Mouse (Mus musculus) MEL (cell line): ENCODE data around the gene Plk4. TPM values are rescaled to one million over a fixed set of nuclear protein-coding genes. Genes with fewer than 3 reads are reported as not detected.

Source experiments
- DNase-seq: peaks from one replicate; pipeline ENCODE4 v3.0.0; 2011; ENCODE audit warnings: low read depth, low spot score
- H3K27ac ChIP-seq: 2 replicates; pipeline ENCODE4 v1.5.1; 2012; ENCODE audit warnings: low read depth, mild to moderate bottlenecking, control low read depth, low read length, moderate library complexity; ENCODE audit not compliant: control insufficient read depth
- H3K27me3 ChIP-seq, 2 experiments: fragments of 150-350 bp in 1 of 2; sonication (generic) in 1 of 2; 2 replicates each; pipeline ENCODE4 v1.6.1; 2012; ENCODE audit warnings: low read length in 2 of 2, mild to moderate bottlenecking in 2 of 2, improper control_type of control experiment in 1 of 2, moderate library complexity in 1 of 2; ENCODE audit not compliant: insufficient read depth in 2 of 2, control insufficient read depth in 1 of 2
- H3K36me3 ChIP-seq, 2 experiments: 2 replicates each; pipeline ENCODE4 v1.6.1; 2012 to 2014; ENCODE audit warnings: low read length in 2 of 2, improper control_type of control experiment in 1 of 2, inconsistent platforms in 1 of 2, mild to moderate bottlenecking in 1 of 2; ENCODE audit not compliant: insufficient read depth in 2 of 2, control insufficient read depth in 1 of 2
- H3K4me1 ChIP-seq, 2 experiments: fragments of 150-350 bp in 1 of 2; sonication (generic) in 1 of 2; 2 replicates each; pipeline ENCODE4 v1.6.1; 2012; ENCODE audit warnings: low read length in 2 of 2, improper control_type of control experiment in 1 of 2, mild to moderate bottlenecking in 1 of 2; ENCODE audit not compliant: insufficient read depth in 2 of 2, control insufficient read depth in 1 of 2
- H3K4me3 ChIP-seq, 2 experiments: fragments of 150-350 bp in 1 of 2; sonication (generic) in 1 of 2; 2 replicates each; pipeline ENCODE4 v1.5.1; 2012; ENCODE audit warnings: low read depth in 2 of 2, low read length in 2 of 2, mild to moderate bottlenecking in 2 of 2, moderate library complexity in 2 of 2, control low read depth in 1 of 2, improper control_type of control experiment in 1 of 2; ENCODE audit not compliant: control insufficient read depth in 1 of 2, insufficient read depth in 1 of 2
- H3K79me2 ChIP-seq: 2 replicates; pipeline ENCODE4 v1.6.1; 2012; ENCODE audit warnings: mild to moderate bottlenecking, low read length, moderate library complexity; ENCODE audit not compliant: control insufficient read depth, poor library complexity, insufficient read depth
- H3K9ac ChIP-seq: 2 replicates; pipeline ENCODE4 v1.6.1; 2012; ENCODE audit warnings: low read depth, mild to moderate bottlenecking, control low read depth, low read length, moderate library complexity; ENCODE audit not compliant: control insufficient read depth, poor library complexity, severe bottlenecking
- H3K9me3 ChIP-seq: fragments of 150-350 bp; sonication (generic); replicated peaks from 2 replicates; pipeline ENCODE4 v1.6.1; 2012; ENCODE audit warnings: mild to moderate bottlenecking, low read length, improper control_type of control experiment, moderate library complexity; ENCODE audit not compliant: insufficient read depth
- BHLHE40 ChIP-seq: IDR thresholded peaks from 2 replicates; pipeline ENCODE4 v1.6.1; 2012; ENCODE audit warnings: low read depth, mild to moderate bottlenecking, inconsistent platforms, low read length, improper control_type of control experiment, borderline replicate concordance
- CHD1 ChIP-seq: IDR thresholded peaks from 2 replicates; pipeline ENCODE4 v1.6.1; 2012; ENCODE audit warnings: low read depth, mild to moderate bottlenecking, inconsistent platforms, low read length, improper control_type of control experiment
- CHD2 ChIP-seq: IDR thresholded peaks from 2 replicates; pipeline ENCODE4 v1.6.1; 2011; ENCODE audit warnings: low read length, improper control_type of control experiment
- CTCF ChIP-seq, 3 experiments: IDR thresholded peaks in 2 of 3; conservative IDR thresholded peaks in 1 of 3; 2 replicates each; pipeline ENCODE4 v1.5.1; 2011 to 2012; ENCODE audit warnings: low read length in 3 of 3, low read depth in 2 of 3, mild to moderate bottlenecking in 2 of 3, improper control_type of control experiment in 1 of 3, inconsistent platforms in 1 of 3, mixed read lengths in 1 of 3, moderate library complexity in 1 of 3; ENCODE audit not compliant: control insufficient read depth in 1 of 3, insufficient read depth in 1 of 3, poor library complexity in 1 of 3, severe bottlenecking in 1 of 3
- E2F4 ChIP-seq: IDR thresholded peaks from 2 replicates; pipeline ENCODE4 v1.6.1; 2011; ENCODE audit warnings: low read depth, low read length, improper control_type of control experiment, borderline replicate concordance
- ELF1 ChIP-seq: IDR thresholded peaks from 2 replicates; pipeline ENCODE4 v1.6.1; 2014; ENCODE audit warnings: low read depth, mild to moderate bottlenecking, inconsistent platforms, low read length, improper control_type of control experiment, moderate library complexity
- EP300 ChIP-seq, 2 experiments: IDR thresholded peaks; 2 replicates each; pipeline ENCODE4 v1.6.1; 2011; ENCODE audit warnings: improper control_type of control experiment in 2 of 2, low read length in 2 of 2, low read depth in 1 of 2, mild to moderate bottlenecking in 1 of 2
- ETS1 ChIP-seq: IDR thresholded peaks from 2 replicates; pipeline ENCODE4 v1.6.1; 2012; ENCODE audit warnings: low read depth, mild to moderate bottlenecking, inconsistent platforms, low read length, improper control_type of control experiment, moderate library complexity
- GABPA ChIP-seq: IDR thresholded peaks from 2 replicates; pipeline ENCODE4 v1.6.1; 2012; ENCODE audit warnings: low read depth, mild to moderate bottlenecking, inconsistent platforms, low read length, improper control_type of control experiment, moderate library complexity
- GATA1 ChIP-seq: IDR thresholded peaks from 2 replicates; pipeline ENCODE4 v1.6.1; 2011; ENCODE audit warnings: low read depth, low read length, improper control_type of control experiment
- HCFC1 ChIP-seq: IDR thresholded peaks from 2 replicates; pipeline ENCODE4 v1.6.1; 2012; ENCODE audit warnings: low read depth, mild to moderate bottlenecking, inconsistent platforms, low read length, improper control_type of control experiment, moderate library complexity
- JUND ChIP-seq: IDR thresholded peaks from 2 replicates; pipeline ENCODE4 v1.6.1; 2011; ENCODE audit warnings: low read depth, mild to moderate bottlenecking, improper control_type of control experiment, low read length
- MAX ChIP-seq: IDR thresholded peaks from 2 replicates; pipeline ENCODE4 v1.6.1; 2011; ENCODE audit warnings: low read length, improper control_type of control experiment
- MAZ ChIP-seq: IDR thresholded peaks from 2 replicates; pipeline ENCODE4 v1.6.1; 2012; ENCODE audit warnings: low read depth, mild to moderate bottlenecking, inconsistent platforms, low read length, improper control_type of control experiment
- MEF2A ChIP-seq: IDR thresholded peaks from 2 replicates; pipeline ENCODE4 v1.6.1; 2014; ENCODE audit warnings: low read depth, mild to moderate bottlenecking, inconsistent platforms, low read length, improper control_type of control experiment; ENCODE audit not compliant: poor library complexity, insufficient replicate concordance, severe bottlenecking; ENCODE audit errors: extremely low read depth
- MXI1 ChIP-seq: IDR thresholded peaks from 2 replicates; pipeline ENCODE4 v1.6.1; 2011; ENCODE audit warnings: mild to moderate bottlenecking, low read depth, low read length, improper control_type of control experiment
- MYB ChIP-seq: IDR thresholded peaks from 2 replicates; pipeline ENCODE4 v1.6.1; 2011; ENCODE audit warnings: mild to moderate bottlenecking, low read depth, low read length, improper control_type of control experiment
- MYC ChIP-seq: IDR thresholded peaks from 2 replicates; pipeline ENCODE4 v1.6.1; 2011; ENCODE audit warnings: low read depth, mild to moderate bottlenecking, low read length, improper control_type of control experiment, moderate library complexity
- NELFE ChIP-seq: IDR thresholded peaks from 2 replicates; pipeline ENCODE4 v1.6.1; 2011; ENCODE audit warnings: low read depth, low read length, improper control_type of control experiment
- NRF1 ChIP-seq: IDR thresholded peaks from 2 replicates; pipeline ENCODE4 v1.6.1; 2014; ENCODE audit warnings: low read depth, mild to moderate bottlenecking, inconsistent platforms, low read length, improper control_type of control experiment, moderate library complexity; ENCODE audit not compliant: poor library complexity, insufficient read depth, severe bottlenecking
- POLR2AphosphoS2 ChIP-seq: IDR thresholded peaks from 2 replicates; pipeline ENCODE4 v1.6.1; 2011; ENCODE audit warnings: low read length, improper control_type of control experiment
- POLR2AphosphoS5 ChIP-seq: IDR thresholded peaks from 2 replicates; pipeline ENCODE4 v1.6.1; 2012; ENCODE audit warnings: low read depth, borderline replicate concordance, mild to moderate bottlenecking, inconsistent platforms, low read length, moderate library complexity, mixed read lengths
- RAD21 ChIP-seq: IDR thresholded peaks from 2 replicates; pipeline ENCODE4 v1.6.1; 2011; ENCODE audit warnings: mild to moderate bottlenecking, low read depth, low read length, improper control_type of control experiment
- RCOR1 ChIP-seq: IDR thresholded peaks from 2 replicates; pipeline ENCODE4 v1.6.1; 2012; ENCODE audit warnings: low read depth, mild to moderate bottlenecking, inconsistent platforms, low read length, improper control_type of control experiment
- SIN3A ChIP-seq: IDR thresholded peaks from 2 replicates; pipeline ENCODE4 v1.6.1; 2012; ENCODE audit warnings: low read length, improper control_type of control experiment, inconsistent platforms
- SMC3 ChIP-seq: IDR thresholded peaks from 2 replicates; pipeline ENCODE4 v1.6.1; 2011; ENCODE audit warnings: low read depth, low read length, improper control_type of control experiment
- TAL1 ChIP-seq: IDR thresholded peaks from 2 replicates; pipeline ENCODE4 v1.6.1; 2012; ENCODE audit warnings: mild to moderate bottlenecking, inconsistent platforms, low read length, moderate library complexity, mixed read lengths
- TCF12 ChIP-seq: IDR thresholded peaks from 2 replicates; pipeline ENCODE4 v1.6.1; 2014; ENCODE audit warnings: low read depth, mild to moderate bottlenecking, inconsistent platforms, low read length, improper control_type of control experiment, moderate library complexity
- USF1 ChIP-seq: IDR thresholded peaks from 2 replicates; pipeline ENCODE4 v1.6.1; 2014; ENCODE audit warnings: low read depth, mild to moderate bottlenecking, inconsistent platforms, low read length, improper control_type of control experiment, moderate library complexity
- USF2 ChIP-seq, 2 experiments: IDR thresholded peaks; 2 replicates each; pipeline ENCODE4 v1.6.1; 2011 to 2012; ENCODE audit warnings: improper control_type of control experiment in 2 of 2, low read length in 2 of 2, borderline replicate concordance in 1 of 2, inconsistent platforms in 1 of 2, low read depth in 1 of 2, mild to moderate bottlenecking in 1 of 2; ENCODE audit not compliant: insufficient read depth in 1 of 2
- ZC3H11A ChIP-seq: IDR thresholded peaks from 2 replicates; pipeline ENCODE4 v1.6.1; 2012; ENCODE audit warnings: low read depth, mild to moderate bottlenecking, inconsistent platforms, low read length, improper control_type of control experiment
- ZKSCAN1 ChIP-seq: IDR thresholded peaks from 2 replicates; pipeline ENCODE4 v1.6.1; 2012; ENCODE audit warnings: low read depth, mild to moderate bottlenecking, inconsistent platforms, low read length, improper control_type of control experiment, moderate library complexity
- ZMIZ1 ChIP-seq: IDR thresholded peaks from 2 replicates; pipeline ENCODE4 v1.6.1; 2012; ENCODE audit warnings: low read depth, mild to moderate bottlenecking, inconsistent platforms, low read length, improper control_type of control experiment, moderate library complexity
- ZNF384 ChIP-seq: IDR thresholded peaks from 2 replicates; pipeline ENCODE4 v1.6.1; 2012; ENCODE audit warnings: low read depth, mild to moderate bottlenecking, inconsistent platforms, low read length, improper control_type of control experiment
- polyA plus RNA-seq, 2 experiments: library from polyadenylated mRNA; stranded (reverse) in 1 of 2; unstranded in 1 of 2; fragments of >175 nt in 1 of 2; fragments of >200 nt in 1 of 2; gene quantifications; 2 replicates each; pipeline versions ENCODE4 v1.2.1 to v1.2.4; 2012; ENCODE audit warnings: low replicate concordance in 2 of 2, low read depth in 1 of 2; ENCODE audit not compliant: insufficient read length in 2 of 2, insufficient read depth in 1 of 2, missing spikeins in 1 of 2
- total RNA-seq: library from RNA; depleted of rRNA; stranded (reverse); fragments of 300-350 nt; gene quantifications from 2 replicates; pipeline ENCODE4 v1.2.3, GENCODE M21; 2012

The Plk4 gene
- total and polyA plus RNA-seq, 3 experiments, result 57.6 to 381 (median 60.3) TPM

GRCm38 (mm10) chr3:40800373-40800823 lies 579 bp downstream of the Plk4 start:
- peaks cover 34 to 36% of the 10 kb centered on the region in 2 experiments for H3K36me3 ChIP-seq
- peaks cover 29% of the 10 kb centered on the region for H3K79me2 ChIP-seq
- H3K4me3 ChIP-seq, result peak overlapping the region; percentile 80 to 87
- peak overlapping the region; percentile 97 for H3K9ac ChIP-seq
- H3K27ac ChIP-seq, result peak overlapping the region; percentile 59
- no peaks in the 10 kb centered on the region for H3K9me3 ChIP-seq
- H3K27me3 ChIP-seq, result no peaks in the 10 kb centered on the region
- H3K4me1 ChIP-seq, result peaks cover 2 to 15% of the 10 kb centered on the region in 2 experiments; a peak in 2 of 4 replicates
- peak; percentile 21; the same call in 1 of the 2 replicates for TF ChIP-seq MAX
- no peak for TF ChIP-seq USF1
- TF ChIP-seq GABPA, result no peak
- no peak for TF ChIP-seq ETS1
- no peak for TF ChIP-seq ZC3H11A
- no peak for TF ChIP-seq MYB
- no peak for TF ChIP-seq ZNF384
- no peak for TF ChIP-seq MEF2A
- TF ChIP-seq CTCF (IDR thresholded peaks at IDR 0.05 in 2 of 3, conservative IDR thresholded peaks at IDR 0.05 in 1 of 3; ENCODE audit: control insufficient read depth in 1 of 3, insufficient read depth in 1 of 3, low read depth in 2 of 3, low read length in 3 of 3, poor library complexity in 1 of 3, severe bottlenecking in 1 of 3), result no peak
- TF ChIP-seq JUND, result no peak
- TF ChIP-seq NELFE, result no peak
- no peak for TF ChIP-seq NRF1
- TF ChIP-seq EP300 (IDR thresholded peaks at IDR 0.05; ENCODE audit: low read depth in 1 of 2, low read length in 2 of 2), result no peak
- TF ChIP-seq HCFC1, result no peak
- TF ChIP-seq ZKSCAN1, result no peak
- no peak for TF ChIP-seq POLR2AphosphoS2
- no peak for TF ChIP-seq SMC3
- TF ChIP-seq CHD1, result no peak
- TF ChIP-seq ZMIZ1, result no peak
- no peak for TF ChIP-seq RCOR1
- no peak for TF ChIP-seq SIN3A
- no peak for TF ChIP-seq BHLHE40
- TF ChIP-seq MYC, result 0 out of 2 replicates have a peak, but pooled peaks have one; percentile 13
- TF ChIP-seq GATA1, result no peak
- TF ChIP-seq E2F4, result peak; percentile 45; the same call in 1 of the 2 replicates
- TF ChIP-seq CHD2, result no peak
- no peak for TF ChIP-seq ELF1
- no peak for TF ChIP-seq TAL1
- no peak for TF ChIP-seq MXI1
- peak; percentile 59; the same call in 1 of the 2 replicates for TF ChIP-seq MAZ
- no peak for TF ChIP-seq POLR2AphosphoS5
- TF ChIP-seq TCF12, result 0 out of 2 replicates have a peak, but pooled peaks have one; percentile 24
- TF ChIP-seq RAD21, result no peak
- TF ChIP-seq USF2 (IDR thresholded peaks at IDR 0.05; ENCODE audit: borderline replicate concordance in 1 of 2, insufficient read depth in 1 of 2, low read depth in 1 of 2, low read length in 2 of 2), result no peak
- TF ChIP-seq, all 39 proteins: peak for 5
- DNase-seq, result peak; percentile 68
